Mouse (Mus musculus): ENCODE measurements around the gene Slc3a2.

GRCm38 (mm10) chr19:8711949-8712869 is 11.0 kb downstream of the Slc3a2 start:
- no peak for TF ChIP-seq CTCF (IDR thresholded peaks at IDR 0.05; ENCODE audit: extremely low read depth, insufficient read depth, low read length)
- TF ChIP-seq POLR2A (IDR thresholded peaks at IDR 0.05; ENCODE audit: extremely low read depth, insufficient read depth, low read length): no peak
